Mouse (Mus musculus): Measurements from ENCODE around the gene Eif4e2.

Eif4e2 gene

GRCm38 (mm10) chr1:87287105-87287504 lies 73.4 kb downstream of the Eif4e2 start:
- intact Hi-C loops (cut with DNase I): no loop called here
